Mouse (Mus musculus): ENCODE results near the gene Srsf2.
"Not testable (repeated sequence)": the region's sequence is repeated elsewhere in the genome, so short reads cannot be mapped to it uniquely, and the experiment has no call there.

The Srsf2 gene

DNA sequence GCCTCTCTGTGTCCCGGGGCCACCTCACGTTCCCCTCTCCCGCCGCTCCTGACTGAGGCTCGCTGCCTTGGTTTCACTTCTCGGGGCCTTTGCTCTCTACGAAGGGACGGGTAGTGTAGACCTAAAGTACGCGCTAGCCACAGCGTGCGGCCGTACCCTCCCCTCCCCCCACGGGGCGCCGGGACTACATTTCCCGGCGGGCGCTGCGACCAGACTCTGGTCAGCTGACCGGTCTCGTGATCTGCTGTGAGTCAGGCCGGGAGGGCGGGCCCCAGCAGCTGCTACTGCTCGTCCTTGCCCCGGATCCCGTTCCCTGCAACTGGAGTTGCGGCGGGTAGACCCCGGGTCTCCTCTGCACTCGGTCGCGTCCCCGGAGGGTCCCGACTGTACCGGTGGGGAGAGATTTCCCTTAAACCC lies 626 bp upstream of the Srsf2 start:
- DNase-seq (ENCODE audit: inconsistent ontology term) = peak; percentile 98

DNA sequence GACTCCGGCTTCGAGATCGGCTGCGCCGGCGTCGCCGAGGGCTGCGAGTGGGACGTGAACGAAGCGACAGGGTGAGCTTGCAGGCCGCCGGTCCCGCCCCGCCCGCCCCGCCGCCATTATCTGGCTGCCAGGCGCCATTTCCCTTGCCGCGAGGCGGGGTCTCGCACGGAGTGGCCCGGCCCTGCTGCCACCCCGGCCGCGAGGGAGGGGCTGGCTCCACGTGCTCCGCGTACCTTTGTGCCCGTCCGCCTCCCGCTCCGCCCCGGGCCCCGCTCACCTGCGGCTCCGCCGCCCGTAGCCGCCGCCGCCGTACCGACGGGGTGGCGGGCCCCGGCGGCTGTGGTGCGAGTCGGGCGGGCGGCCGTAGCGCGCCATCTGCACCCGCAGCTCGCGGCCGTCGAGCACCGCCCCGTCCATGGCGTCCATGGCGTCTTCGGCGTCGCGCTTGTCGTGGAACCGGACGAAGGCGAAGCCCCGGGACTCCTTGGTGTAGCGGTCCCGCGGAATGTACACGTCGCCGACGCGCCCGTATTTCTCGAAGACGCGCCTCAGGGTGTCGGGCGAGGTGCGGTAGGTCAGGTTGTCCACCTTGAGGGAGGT lies 503 bp downstream of the Srsf2 start, which contains the start of gene Mfsd11:
Gene Mfsd11, plus strand, starts transcription at position 150 of the 600 bp plus-strand sequence.
- DNase-seq (ENCODE audit: inconsistent ontology term) = peak; percentile 83

DNA sequence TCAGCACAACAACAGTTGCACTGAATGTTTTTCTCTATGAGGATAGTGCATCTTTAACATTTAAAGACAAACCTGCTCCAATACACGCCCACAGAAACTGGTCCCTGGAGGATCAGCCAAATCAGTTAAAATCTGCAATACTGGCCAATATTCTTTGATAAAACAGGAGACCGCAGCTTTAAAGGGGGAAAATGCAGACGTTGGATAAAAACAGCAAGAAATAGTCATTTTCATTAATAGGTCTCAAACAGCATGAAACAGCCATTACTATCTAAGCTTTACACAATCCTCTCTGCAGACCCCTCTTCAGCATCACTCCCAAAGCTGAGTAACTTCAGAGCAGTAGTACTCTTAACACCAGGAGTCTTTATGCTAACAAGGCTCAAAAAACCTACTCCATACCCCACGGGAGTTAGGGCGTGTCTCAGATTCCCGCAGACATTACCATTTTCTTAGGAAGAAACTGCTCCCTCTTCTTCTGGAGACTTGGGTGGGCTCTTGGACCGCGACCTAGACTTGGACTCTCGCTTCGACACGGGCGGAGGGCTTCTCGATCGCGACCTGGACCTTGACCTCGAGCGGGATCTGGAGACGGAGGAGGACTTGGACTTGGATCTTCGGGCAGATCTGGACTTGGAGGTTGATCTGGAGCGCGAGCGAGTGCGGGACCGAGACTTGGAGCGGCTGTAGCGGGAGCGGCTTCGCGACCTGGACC lies 1.2 kb downstream of the Srsf2 start:
- no peak for DNase-seq (ENCODE audit: inconsistent ontology term)

DNA sequence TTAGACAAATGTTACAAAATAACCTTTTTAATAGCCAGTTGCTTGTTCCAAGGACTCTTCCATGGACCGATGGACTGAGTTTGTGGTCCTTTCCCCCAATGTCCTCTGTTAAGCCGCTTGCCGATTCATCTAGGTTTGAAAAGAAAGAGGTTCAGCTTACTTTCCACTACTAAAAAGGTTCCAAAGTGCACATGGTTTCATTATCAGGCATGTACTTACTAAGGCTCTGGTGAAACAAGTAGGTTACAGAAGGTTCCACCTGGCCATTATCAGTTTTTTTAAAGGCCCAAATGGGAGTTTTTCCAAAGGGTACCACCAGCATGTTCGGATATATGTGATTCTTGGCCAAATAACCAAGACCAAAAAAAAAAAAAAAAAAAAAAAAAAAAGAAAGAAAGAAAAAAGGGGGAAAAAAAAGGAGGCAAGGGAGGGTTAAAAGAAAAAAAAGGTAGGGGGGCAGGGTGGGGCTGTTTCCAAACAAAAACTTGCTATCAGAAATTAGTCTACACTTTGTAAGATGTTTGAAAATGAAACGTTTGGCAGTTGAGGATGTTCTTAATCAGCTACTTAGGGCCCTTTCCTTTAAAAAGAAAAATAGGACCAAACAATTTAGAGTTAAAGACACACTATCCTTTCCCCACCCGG lies 1.9 kb downstream of the Srsf2 start:
- no peak for DNase-seq (ENCODE audit: inconsistent ontology term)

DNA sequence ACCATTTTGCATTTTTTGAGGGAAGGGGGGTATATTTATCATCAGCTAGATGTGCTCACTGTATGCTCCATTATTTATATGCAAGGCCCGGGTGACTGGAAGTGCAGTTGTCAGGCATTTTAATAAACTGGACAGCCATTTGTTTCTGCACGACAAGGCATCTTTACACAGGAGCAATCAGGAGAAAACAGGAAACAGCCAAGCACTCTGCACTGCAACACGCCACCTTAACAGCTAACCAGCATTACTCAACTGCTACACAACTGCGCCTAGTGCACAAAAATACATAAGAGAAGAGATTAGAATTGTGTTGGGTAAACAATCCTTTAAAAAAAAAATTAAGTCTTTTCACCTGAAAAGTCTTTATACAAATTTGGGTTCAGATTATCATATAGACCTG lies 2.8 kb downstream of the Srsf2 start:
- DNase-seq (ENCODE audit: inconsistent ontology term) = no peak

DNA sequence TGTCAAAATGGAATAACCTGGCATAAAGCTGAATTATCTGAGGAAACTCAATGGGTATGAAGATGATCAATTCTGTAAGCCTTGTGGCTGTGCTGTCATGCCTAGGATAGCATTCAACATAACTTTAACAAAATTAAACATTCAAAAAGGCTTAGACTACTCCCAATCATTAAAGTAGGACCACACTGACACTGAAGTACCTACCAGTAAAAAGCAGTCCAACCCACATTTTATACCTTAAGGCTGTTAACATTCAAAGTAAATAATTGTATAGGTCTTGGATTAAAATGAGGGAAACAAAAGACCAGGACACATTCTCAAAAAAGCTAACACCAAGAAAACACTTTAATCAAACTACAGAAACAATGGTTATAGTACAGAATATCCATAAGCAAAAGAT lies 3.3 kb downstream of the Srsf2 start:
- DNase-seq (ENCODE audit: inconsistent ontology term) = no peak

DNA sequence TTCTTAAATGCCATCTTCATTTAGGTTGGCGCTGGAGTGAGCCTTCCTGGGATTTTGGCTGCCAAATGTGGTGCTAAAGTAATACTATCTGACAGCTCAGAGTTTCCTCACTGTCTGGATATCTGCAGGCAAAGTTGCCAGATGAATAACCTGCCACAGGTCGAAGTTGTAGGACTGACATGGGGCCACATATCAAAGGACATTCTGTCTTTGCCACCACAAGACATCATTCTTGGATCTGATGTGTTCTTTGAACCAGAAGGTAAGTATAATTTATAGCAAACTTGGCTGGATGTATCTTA lies 4.1 kb downstream of the Srsf2 start:
- not testable (repeated sequence) for DNase-seq (ENCODE audit: inconsistent ontology term)

DNA sequence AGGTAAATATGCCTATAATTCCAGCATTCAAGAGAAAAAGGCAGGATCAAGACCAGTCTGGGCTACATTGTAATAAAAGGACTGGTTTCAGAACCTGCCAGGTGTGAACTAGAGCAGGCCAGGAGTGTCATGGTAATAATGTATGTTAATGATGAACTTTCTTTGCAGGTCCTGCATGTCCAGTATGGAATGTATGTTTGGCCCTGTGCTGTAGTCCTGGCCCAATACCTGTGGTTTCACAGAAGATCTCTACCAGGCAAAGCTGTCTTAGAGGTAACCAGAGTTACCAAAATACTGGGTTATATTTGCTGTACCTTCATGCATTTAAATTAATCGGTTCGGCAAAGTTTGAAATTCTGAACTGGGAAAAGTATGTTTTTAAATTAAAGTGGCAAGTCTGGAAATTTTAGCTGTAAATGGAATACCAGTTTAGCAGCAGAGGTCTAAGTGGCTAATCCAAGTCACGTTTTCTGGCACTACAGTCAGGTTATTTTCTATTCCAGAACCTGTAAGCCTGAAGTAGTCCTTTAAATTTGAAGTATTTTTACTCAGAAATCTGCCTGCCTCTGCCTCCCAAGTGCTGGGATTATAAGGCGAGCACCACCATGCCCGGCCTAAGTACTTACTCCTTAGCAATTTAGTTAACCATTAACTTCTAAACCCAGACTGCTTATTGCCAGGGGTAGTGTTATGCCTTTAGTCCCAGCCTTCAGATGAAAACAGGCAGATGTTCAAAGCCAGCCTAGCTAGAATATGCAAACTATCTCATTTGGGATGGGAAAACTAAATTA lies 4.6 kb downstream of the Srsf2 start:
- no peak for DNase-seq (ENCODE audit: inconsistent ontology term)

DNA sequence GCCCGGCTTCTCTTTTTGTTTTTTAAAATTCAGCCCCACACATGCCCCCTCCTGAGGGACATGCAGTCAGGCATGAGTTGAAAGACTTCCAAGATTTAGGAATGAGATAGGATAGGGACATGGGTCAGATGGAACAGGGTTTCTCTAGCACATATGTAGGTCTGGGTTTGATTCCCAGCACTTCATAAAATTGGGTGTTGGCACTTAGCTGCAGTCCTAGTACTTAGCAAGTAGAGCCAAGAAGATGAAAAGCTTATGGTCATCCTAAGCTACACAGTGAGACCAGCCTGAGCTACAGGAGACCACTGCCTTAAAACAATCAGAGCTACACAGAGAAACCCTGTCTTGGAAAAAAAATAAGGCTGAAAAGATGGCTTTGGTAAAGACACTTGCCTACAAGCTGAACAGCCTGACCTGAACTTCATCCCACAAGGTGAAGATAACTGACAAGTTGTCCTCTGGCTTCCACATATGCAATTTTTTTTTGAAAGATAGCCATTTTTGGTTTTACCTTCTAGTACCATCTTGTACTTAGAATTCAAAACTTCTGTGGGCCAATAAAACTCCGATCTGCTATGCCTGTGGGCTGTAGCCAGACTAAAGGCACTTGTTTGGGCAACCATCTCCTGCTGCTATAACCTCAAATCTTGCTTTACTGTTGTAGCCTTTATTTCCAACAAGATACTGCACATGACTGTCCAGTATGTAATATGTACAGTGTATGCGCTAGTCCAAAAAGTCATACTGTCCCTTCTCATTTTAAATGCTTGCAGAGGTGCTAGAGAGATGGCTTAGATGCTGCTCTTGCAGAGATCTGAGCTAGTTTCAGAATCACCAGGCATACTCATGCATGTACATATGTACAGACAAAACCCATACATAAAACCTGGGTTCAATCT lies 5.5 kb downstream of the Srsf2 start:
- DNase-seq (ENCODE audit: inconsistent ontology term) = no peak

DNA sequence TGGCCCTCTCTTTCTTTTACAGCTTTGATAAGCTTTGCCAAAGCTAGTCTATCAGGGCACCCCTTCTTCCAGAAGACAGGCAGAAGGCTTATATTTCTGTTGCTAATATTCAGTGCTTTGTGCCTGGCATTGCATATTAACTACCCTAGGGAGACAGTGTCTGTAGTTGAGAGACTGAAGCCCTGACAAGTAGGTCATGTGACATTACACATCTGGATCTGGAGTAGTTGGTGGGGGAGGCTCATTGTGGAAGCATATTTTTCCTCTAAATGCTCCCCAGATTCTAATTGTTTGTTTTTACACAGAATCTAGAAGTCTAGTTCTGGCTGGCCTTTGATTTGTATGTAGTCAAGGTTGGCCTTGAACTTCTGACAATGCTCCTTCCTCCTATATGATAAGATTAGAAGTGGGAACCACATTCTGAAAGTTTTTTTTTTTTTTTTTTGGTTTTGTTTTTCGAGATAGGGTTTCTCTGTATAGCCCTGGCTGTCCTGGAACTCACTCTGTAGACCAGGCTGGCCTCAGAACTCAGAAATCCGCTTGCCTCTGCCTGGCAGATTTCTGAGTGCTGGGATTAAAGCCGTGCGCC lies 6.2 kb downstream of the Srsf2 start:
- no peak for DNase-seq (ENCODE audit: inconsistent ontology term)

DNA sequence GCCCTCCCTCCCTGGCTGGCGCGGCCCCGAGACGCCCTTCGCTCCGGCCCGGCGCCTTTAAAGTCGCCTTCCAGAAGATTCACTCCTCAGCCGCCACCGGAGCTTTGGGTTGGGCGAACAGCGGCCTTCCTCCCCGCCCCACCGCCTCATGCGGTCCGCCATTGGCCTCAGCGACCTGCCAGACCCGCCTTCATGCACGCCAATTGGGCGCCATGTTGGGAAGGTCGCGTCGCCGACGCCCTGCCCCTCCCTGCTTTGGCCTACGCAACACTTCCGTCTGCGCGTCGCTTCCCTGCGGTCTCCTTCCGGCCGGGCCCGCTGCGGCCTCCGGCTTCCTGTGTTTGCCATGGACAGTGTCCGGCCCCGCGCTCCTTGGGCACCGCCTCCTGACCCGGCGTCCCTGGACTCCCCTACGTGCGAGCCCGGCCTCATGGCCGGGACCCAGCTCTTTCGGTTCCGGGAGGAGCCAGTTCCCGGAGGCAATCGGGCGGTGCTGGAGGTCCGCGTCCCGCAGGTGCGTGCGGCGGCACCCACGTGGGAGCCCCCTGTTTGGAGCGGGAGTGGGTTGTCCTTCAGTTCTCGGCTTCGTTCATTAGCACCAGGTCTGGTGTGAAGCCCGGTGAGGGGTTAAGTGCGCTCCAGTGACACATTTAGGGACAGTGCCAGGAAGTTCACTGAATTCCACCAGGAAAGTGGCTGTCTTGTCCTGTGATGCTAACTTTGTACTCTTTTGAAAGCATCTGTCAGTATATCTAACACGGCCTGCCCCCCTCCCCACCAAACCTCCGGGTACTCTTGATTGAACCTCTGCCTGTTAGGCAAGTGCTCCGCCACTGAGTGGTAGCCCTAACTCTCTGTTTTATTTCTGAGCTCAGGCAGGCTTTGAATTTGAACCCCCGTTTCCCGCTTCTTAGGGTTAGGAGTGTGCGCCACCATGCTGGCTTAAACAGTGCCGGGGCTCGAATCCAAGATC lies 9.3 kb downstream of the Srsf2 start, which contains the start of the genes Mettl23 and Jmjd6:
Gene Mettl23, plus strand, starts transcription at position 18 of the 973 bp plus-strand sequence.
Gene Jmjd6, minus strand, starts transcription at position 189 of the 973 bp plus-strand sequence.
- DNase-seq (ENCODE audit: inconsistent ontology term) = peak; percentile 99

DNA sequence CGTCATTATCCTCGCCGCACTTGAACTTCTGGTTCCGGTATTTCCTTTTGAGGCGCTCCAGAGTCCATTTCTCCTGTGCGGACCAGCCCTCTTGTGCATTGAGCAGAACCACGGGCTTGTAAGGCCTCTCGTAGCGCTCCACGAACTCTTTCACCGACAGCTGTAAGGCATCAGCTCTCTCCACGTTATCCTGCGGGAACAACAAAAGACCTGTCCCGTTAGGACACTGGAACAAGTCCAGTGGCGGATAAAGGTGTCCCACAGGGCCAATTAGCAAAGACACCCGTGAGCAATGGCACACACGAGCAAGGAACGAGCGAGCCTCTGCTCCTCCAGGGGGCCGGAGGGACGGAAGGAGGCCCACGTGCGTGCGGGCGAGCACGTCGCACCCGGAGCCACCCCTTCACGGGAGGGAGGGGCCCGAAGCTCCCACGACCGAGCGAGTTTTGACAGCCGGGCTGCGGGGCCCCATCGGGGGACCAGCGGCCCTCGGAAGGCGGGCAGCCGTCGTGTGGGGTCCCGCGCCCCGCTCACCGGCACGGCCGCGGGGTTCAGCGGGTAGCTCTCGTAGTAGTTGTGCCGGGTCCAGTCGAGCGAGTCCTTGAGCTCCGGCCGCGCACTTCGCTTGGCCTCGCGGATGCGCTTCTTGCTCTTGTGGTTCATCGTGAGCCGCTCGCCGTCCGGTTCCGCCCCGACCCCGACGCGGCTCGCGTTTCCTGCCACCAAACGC lies 10.2 kb downstream of the Srsf2 start:
- DNase-seq (ENCODE audit: inconsistent ontology term) = peak; percentile 80

DNA sequence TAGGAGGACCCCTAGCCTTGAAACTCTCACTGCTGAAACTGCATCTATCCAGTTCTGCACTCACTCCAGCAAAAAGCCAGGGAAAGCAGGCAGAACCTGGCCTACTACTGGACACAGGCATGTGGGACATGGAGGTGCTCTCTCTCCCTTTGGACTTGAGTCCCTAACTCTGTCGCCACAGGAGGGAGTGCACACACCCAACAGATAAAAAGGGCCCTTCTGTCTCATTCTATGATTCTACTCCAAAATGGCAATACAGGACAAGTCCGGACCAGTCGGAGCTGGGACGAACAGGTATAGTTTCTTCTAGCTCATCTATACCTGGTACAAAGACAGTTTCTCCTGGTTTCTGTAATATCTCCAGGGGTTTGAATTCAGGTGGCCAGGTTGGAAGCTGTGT lies 12.1 kb downstream of the Srsf2 start:
- no peak for DNase-seq (ENCODE audit: inconsistent ontology term)

DNA sequence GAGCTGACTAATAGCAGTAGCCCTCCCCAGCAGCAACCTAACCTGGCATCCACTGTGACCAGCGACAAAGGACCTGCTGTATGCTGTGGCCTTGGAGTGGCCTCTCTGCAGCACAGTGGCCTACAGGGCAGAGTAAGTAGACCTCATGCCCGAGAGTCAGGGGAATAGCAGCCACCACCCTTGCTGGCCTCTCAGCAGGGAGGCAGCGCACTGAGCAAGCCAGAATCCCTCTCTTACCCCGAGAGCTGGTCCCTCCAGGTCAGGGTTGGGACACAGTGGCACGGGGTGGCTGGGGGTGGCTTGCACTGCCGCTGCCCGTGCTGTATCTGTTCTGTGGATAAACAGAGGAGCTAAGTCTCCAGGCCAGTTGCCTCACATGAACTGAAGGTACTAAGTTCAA lies 13.3 kb downstream of the Srsf2 start:
- no peak for DNase-seq (ENCODE audit: inconsistent ontology term)

DNA sequence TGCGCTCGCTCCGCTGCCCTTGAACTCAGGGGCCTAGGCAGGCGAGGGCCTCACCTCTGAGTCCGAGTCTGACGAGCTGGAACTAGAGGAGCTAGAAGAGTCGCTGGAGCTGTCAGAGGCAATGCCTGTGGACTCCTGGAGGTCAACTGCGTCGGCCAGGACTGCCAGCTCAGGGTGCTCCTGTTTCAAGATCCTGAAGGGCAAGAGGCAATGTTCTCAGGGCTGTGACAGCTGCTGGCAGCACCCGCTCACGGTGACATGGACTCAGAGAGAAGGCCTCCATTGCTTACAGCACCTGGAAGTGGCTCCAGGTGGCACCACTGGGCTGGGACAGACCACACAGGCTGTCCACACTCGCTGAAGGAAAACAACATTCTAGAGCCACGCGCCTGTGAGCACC lies 14.0 kb downstream of the Srsf2 start:
- DNase-seq (ENCODE audit: inconsistent ontology term) = no peak

DNA sequence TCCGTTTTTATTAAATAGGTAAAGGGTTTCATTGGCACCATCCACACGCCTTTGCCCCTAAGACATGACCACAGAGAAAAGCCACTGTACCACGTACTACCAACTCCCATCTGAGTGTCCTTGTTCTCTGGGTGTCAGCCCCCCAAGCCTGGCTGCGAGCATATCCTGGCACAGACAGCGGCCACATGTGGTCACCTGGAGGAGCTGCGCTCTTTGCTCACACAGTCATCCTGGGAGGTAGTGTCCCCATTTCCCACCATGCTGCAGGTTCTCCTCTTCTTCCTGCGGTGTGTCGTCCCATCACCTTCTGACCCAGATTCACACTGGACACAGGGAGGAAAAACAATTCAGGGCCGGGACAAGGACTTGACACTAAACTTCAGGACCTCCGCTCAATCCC lies 15.5 kb downstream of the Srsf2 start:
- no peak for DNase-seq (ENCODE audit: inconsistent ontology term)

DNA sequence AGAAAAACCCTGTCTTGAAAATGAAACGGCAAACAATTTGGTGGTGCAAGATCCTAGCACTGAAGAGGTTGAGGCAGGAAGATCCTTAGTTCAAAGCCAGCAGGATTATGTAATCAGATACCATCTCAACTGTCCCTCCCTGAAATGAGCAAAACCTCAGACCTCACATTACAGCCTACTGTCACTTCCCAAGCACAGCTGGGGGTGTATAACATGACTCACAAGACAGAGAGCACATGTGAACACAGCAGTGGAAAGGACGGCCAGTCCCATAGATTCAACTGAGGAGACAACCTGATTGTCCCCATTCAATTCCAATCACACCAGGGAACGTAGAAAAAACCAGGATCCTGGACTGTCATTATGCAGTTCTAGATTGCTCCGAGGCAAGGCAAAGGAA lies 16.6 kb downstream of the Srsf2 start:
- no peak for DNase-seq (ENCODE audit: inconsistent ontology term)

DNA sequence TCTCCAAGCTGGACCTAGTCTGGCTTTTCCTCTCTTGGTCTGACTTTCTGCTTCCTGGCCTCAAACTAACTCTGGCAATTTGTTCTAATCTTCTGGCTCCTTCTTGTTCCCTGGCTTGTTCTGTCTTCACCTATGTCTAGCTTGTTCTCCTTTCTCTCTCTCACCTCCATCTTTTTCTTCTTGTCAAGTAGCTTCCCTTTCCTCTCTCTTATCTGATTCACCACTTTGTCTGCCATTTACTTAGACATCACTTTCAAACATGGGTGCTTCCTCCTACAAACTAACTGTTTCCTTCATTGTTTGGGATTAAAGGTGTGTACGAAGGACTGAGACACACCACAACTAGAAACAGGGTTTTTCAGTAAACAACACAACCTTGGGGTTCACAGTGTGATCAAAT lies 17.9 kb downstream of the Srsf2 start:
- DNase-seq (ENCODE audit: inconsistent ontology term) = no peak

DNA sequence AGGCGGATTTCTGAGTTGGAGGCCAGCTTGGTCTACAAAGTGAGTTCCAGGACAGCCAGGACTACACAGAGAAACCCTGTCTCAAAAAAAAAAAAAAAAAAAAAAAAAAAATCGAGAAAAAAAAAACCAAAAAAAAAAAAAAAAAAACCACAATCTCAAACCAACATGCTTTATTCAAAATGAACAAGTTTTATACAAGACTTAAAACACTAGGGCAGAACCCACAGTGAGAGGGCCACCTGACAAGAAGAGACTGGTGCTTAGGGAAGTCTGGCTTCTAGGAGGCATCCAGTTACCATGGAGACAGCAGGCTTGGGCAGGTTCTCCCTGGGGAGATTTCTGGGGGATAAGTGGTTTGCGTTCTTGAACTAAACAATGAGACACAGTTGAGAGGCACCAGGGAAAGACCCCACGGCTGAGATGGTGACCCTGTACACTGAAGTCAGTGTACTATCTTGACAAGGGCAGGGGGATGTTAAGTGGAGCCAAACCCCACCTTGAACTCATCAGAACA lies 20.7 kb downstream of the Srsf2 start:
- no peak for DNase-seq (ENCODE audit: inconsistent ontology term)
